Mouse (Mus musculus) bone marrow, adult 2 months (tissue): Measurements from ENCODE around the gene Ube4a.

Experiments used
- CTCF ChIP-seq: fragments of 200-500 bp; IDR thresholded peaks from 2 replicates; pipeline ENCODE4 v1.5.1; 2011; ENCODE audit warnings: low read length, control low read depth; ENCODE audit not compliant: control insufficient read depth, insufficient read depth
- POLR2A ChIP-seq: fragments of 200-500 bp; IDR thresholded peaks from 2 replicates; pipeline ENCODE4 v1.6.1; 2011; ENCODE audit warnings: low read depth, mild to moderate bottlenecking, control low read depth, low read length, borderline replicate concordance; ENCODE audit not compliant: control insufficient read depth

DNA sequence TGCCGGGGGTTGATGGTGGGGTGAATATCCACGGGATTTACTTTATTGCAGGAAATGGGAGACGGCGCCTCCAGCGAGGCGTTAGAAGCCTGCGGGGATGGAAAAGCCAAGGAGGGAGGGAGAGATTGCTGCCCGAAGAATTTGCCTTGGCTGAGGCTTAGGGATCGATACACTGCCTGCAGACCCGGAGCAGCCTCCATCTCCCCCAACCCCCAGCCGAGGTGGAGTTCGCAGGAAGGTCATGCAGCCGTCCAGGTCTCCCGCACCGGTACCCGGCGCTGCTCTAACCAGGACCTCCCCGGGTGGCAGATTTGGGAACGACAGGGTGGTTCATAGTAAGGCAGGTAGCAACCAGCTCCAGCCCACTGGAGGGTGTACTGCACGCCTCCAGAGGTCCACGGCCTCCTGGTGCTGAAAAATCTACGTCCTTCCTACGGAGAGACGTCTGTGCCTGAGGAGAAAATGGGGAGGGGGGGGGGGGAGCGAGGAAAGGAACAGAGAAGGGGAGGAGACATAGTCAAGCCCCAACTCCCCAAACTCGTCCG, 82.9 kb downstream of the Ube4a start:
- TF ChIP-seq CTCF = no peak
- TF ChIP-seq POLR2A = no peak
